Mouse (Mus musculus) olfactory bulb, adult 2 months (tissue): Measurements from ENCODE around the gene Mmaa.

ENCODE experiments used
- CTCF ChIP-seq: fragments of 200-500 bp; IDR thresholded peaks from 2 replicates; pipeline ENCODE4 v1.5.1; 2012; ENCODE audit warnings: low read depth, mild to moderate bottlenecking, low read length, moderate library complexity; ENCODE audit not compliant: insufficient read depth
- POLR2A ChIP-seq: fragments of 200-500 bp; IDR thresholded peaks from 2 replicates; pipeline ENCODE4 v1.6.1; 2012; ENCODE audit warnings: mild to moderate bottlenecking, low read depth, low read length, moderate library complexity; ENCODE audit not compliant: insufficient read depth

DNA sequence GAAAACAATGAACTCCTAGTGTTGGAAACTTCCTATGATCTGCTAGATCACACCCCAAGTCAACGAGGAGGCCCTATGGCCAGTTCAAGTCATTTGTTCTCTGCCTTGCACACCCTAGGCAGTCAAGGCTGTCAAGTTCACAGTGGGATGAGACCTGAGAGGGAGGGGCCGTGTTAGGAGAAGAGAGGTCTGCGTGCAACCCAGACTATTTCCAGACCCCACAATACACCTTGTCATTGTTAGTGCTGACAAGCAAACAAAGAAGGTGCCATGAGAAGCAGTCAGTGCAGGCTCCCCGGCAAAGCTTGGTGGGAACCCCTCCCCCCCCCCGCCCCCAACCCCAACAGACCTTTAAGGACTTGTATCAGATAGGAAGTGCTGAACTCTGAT is 72.0 kb downstream of the Mmaa start:
- TF ChIP-seq POLR2A: no peak
- no peak for TF ChIP-seq CTCF
